In the genomic region with DNA sequence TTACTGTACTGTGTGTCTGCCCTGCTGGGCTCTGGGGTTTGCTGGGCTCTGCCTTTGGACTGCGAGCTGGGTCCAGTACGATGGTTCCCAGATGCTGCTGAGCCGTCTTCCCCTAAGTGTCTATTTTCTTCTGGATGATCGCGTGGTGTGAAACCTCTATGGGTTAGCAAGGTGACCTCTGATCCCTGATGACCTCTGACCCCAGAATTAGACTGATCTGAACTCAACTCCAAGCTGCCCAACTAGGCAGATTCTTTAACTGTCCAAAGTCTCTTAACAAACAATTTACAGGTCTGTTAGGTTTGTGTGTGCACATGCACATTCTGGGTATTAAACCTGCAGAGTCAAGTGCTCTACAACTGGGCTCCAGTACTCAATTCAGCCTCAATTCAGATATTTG, we compare ENCODE assay signal across 13 mouse cellular contexts.
"Had no signal": no experiment of that assay in that cellular context is flagged by ENCODE, and none has a peak within 500 bp of the region (broad histone marks: within the 10 kb centered on the region; RNA-seq: fewer than 3 reads in every experiment).

No protein-coding gene starts in this region.

- H3K36me3 ChIP-seq: limb, embryonic 12.5 days; liver, embryonic 15.5 days; midbrain, embryonic 15.5 days; neural tube, embryonic 12.5 days had no signal

- H3K9me3 ChIP-seq: limb, embryonic 12.5 days; liver, embryonic 15.5 days; megakaryocyte, embryonic 14.5 days; midbrain, embryonic 15.5 days; neural tube, embryonic 12.5 days had no signal

- H3K27ac ChIP-seq: limb, embryonic 12.5 days; liver, embryonic 15.5 days; macrophage; midbrain, embryonic 15.5 days; neural tube, embryonic 12.5 days; stomach, postnatal 0 days had no signal

- H3K4me2 ChIP-seq: limb, embryonic 12.5 days; liver, embryonic 11.5 days; liver, embryonic 15.5 days; midbrain, embryonic 11.5 days; midbrain, embryonic 15.5 days; neural tube, embryonic 12.5 days had no signal

- ATAC-seq: hindbrain, embryonic 16.5 days; intestine, postnatal 0 days had no signal

- H3K27me3 ChIP-seq: limb, embryonic 12.5 days; liver, embryonic 15.5 days; midbrain, embryonic 15.5 days; neural tube, embryonic 12.5 days had no signal

- H3K9ac ChIP-seq: limb, embryonic 12.5 days; liver, embryonic 15.5 days; midbrain, embryonic 15.5 days; neural tube, embryonic 12.5 days had no signal

- DNase-seq: lung, adult 2 months; lung, postnatal 10 days had no signal

- H3K4me1 ChIP-seq: neural tube, embryonic 12.5 days had no signal

- H3K4me3 ChIP-seq: limb, embryonic 12.5 days; liver, embryonic 15.5 days; megakaryocyte, embryonic 14.5 days; midbrain, embryonic 15.5 days; neural tube, embryonic 12.5 days had no signal
